Mouse (Mus musculus) stomach, postnatal 0 days (tissue): Measurements from ENCODE around the gene Fam173b.

Experiments
- CTCF ChIP-seq: IDR thresholded peaks from 2 replicates; pipeline ENCODE4 v1.5.1; 2016; ENCODE audit warnings: antibody characterized with exemption, low read depth, mild to moderate bottlenecking, moderate library complexity
- EP300 ChIP-seq: optimal IDR thresholded peaks from 2 replicates; pipeline ENCODE3; 2016; ENCODE audit warnings: antibody characterized with exemption

DNA sequence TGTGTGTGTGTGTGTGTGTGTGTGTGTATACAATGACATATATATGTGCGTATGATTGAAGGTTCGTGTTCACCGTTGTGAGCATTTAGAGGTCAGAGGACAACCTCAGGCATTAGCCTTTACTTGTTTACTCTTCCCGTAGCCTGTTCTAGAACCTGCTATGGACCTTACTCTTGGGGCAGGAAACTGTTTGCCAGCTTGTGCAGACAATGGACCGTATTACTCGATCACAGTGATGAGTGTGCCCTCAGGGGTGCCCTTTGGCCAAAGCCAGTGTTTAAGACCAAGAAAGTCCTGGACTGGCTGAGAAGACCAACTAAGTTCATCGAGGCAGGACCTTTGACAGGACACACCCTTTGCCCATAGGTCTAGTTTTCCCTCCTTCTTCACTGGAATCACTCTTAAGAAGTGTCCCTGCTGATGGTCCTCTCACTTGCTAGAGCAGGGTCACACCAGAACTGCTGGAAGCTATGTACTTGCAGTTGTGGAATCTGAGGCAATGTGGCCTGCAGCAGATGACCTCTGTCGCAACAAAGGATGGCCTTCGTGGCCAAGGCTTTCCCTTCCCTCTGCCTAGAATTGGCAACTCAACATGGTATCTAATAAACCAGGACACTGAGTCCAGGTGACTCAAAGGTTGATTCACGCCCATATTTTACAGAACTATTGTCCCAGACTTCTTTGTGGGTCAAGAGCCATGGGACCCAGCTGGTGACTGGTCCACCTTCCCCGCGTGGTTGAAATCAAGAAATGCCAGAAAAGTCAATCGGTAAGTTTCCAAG is 18.2 kb upstream of the Fam173b start:
- no peak for TF ChIP-seq CTCF
- TF ChIP-seq EP300: no peak
